Mouse (Mus musculus) forebrain, embryonic 10.5 days (tissue): ENCODE measurements around the gene Mcm7. TPM values are rescaled to one million over a fixed set of nuclear protein-coding genes. Genes with fewer than 3 reads are reported as not detected.
"Not testable (repeated sequence)": the region's sequence is repeated elsewhere in the genome, so short reads cannot be mapped to it uniquely, and the experiment has no call there.

ENCODE experiments used
- DNase-seq: peaks from one replicate; pipeline ENCODE4 v3.0.0-alpha.2; 2017; ENCODE audit warnings: low spot score; ENCODE audit errors: extremely low spot score
- H3K27ac ChIP-seq: fragments of 300-500 bp; sonication (generic); 2 replicates; pipeline ENCODE4 v1.5.1; 2016; ENCODE audit warnings: mild to moderate bottlenecking
- H3K27me3 ChIP-seq: fragments of 300-500 bp; sonication (generic); 2 replicates; pipeline ENCODE4 v1.6.1; 2016; ENCODE audit warnings: mild to moderate bottlenecking; ENCODE audit not compliant: poor library complexity, severe bottlenecking
- H3K36me3 ChIP-seq: fragments of 300-500 bp; sonication (generic); replicated peaks from 2 replicates; pipeline ENCODE4 v1.6.1; 2016; ENCODE audit warnings: mild to moderate bottlenecking, moderate library complexity
- H3K4me1 ChIP-seq: fragments of 300-500 bp; sonication (generic); 2 replicates; pipeline ENCODE4 v1.6.1; 2016
- H3K4me3 ChIP-seq: fragments of 300-500 bp; sonication (generic); 2 replicates; pipeline ENCODE4 v1.5.1; 2016; ENCODE audit warnings: mild to moderate bottlenecking, moderate library complexity
- H3K9me3 ChIP-seq: fragments of 300-500 bp; sonication (generic); 2 replicates; pipeline ENCODE4 v1.6.1; 2016; ENCODE audit warnings: mild to moderate bottlenecking, moderate library complexity
- WGBS: fragments of 180-500 bp; shearing (Covaris S2); methylation state at CpG from one replicate; pipeline ENCODE4 v1.1.7; 2016; 5-methylcytosine and 5-hydroxymethylcytosine counted together
- polyA plus RNA-seq: library from polyadenylated mRNA; unstranded; fragments of >200 nt; fragmentation: Nextera tagmentation; extraction: Ambion mirVana; gene quantifications from 2 replicates; pipeline ENCODE4 v1.2.1, GENCODE M21; 2016

Gene Mcm7
- 444 and 449 TPM in 2 replicates for polyA plus RNA-seq

- peak; percentile 93 for DNase-seq
- H3K27ac ChIP-seq = peak within 1 kb of the TSS; percentile 98
- H3K27me3 ChIP-seq = no peaks in the 10 kb centered on the region
- WGBS = under 1% methylated on average over 54 of the region's 54 CpGs
- H3K4me3 ChIP-seq = peak within 1 kb of the TSS; percentile 85
- peaks cover 36% of the 10 kb centered on the region for H3K4me1 ChIP-seq
- peaks cover 74% of the 10 kb centered on the region for H3K36me3 ChIP-seq
- H3K9me3 ChIP-seq = no peaks in the 10 kb centered on the region
These were observed at the start of gene Mcm7, which contains the start of gene Ap4m1 for GRCm38 (mm10) chr5:138171695-138172491. Gene Mcm7, minus strand, starts transcription at chr5:138172422. Gene Ap4m1, plus strand, starts transcription at chr5:138172002.

DNA sequence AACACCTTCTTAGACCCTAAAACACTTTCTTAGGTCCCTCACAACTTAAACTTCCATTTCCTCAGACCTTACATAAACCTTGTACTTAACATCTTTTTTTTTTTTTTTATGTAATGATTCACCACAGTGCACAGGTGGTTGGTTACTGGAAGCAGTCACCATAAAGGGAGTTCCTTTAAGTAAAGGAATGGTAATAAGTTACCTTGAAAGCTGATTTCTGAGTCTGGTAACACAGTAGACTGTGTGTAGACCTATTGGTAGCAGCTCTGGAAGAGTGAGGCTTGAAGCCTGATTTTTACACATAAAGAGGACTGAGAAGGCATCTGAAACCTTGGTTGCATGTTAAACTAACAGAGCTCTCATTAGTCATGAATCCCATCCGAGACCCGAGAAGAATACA, 47.6 kb upstream of the Mcm7 start:
- H3K4me1 ChIP-seq = no peaks in the 10 kb centered on the region
- 72% methylated on average over 2 of the region's 2 CpGs for WGBS
- H3K27ac ChIP-seq = no peak overlapping the region
- peaks cover 29% of the 10 kb centered on the region for H3K9me3 ChIP-seq
- H3K4me3 ChIP-seq = no peak overlapping the region
- no peaks in the 10 kb centered on the region for H3K36me3 ChIP-seq
- no peaks in the 10 kb centered on the region for H3K27me3 ChIP-seq
- no peak for DNase-seq

- 94% methylated on average over 13 of the region's 13 CpGs for WGBS
- not testable (repeated sequence) for H3K27me3 ChIP-seq, DNase-seq, H3K27ac ChIP-seq, H3K36me3 ChIP-seq, H3K4me3 ChIP-seq, H3K4me1 ChIP-seq
- peaks cover 50% of the 10 kb centered on the region for H3K9me3 ChIP-seq
These were observed 44.4 kb upstream of the Mcm7 start for GRCm38 (mm10) chr5:138216632-138217031.

- Histone ChIP-seq H3K27ac (no peak overlapping the region), H3K27me3 (no peaks in the 10 kb centered on the region), H3K4me3 (no peak overlapping the region), H3K36me3 (no peaks in the 10 kb centered on the region), H3K4me1 (no peaks in the 10 kb centered on the region), H3K9me3 (peaks cover 23% of the 10 kb centered on the region; the same call in 1 of the 2 replicates)
- DNase-seq = no peak
- WGBS = 86% methylated on average over 4 of the region's 4 CpGs
These were observed 35.7 kb upstream of the Mcm7 start for GRCm38 (mm10) chr5:138207873-138208272.

- Histone ChIP-seq H3K36me3 (no peaks in the 10 kb centered on the region), H3K4me1 (no peaks in the 10 kb centered on the region), H3K27me3 (no peaks in the 10 kb centered on the region), H3K9me3 (peaks cover 20% of the 10 kb centered on the region; the same call in 1 of the 2 replicates), H3K4me3 (no peak overlapping the region), H3K27ac (no peak overlapping the region)
- 95% methylated on average over 1 of the region's 1 CpGs for WGBS
- no peak for DNase-seq
These were observed 35.0 kb upstream of the Mcm7 start for GRCm38 (mm10) chr5:138207253-138207652.

- Histone ChIP-seq H3K27me3 (no peaks in the 10 kb centered on the region), H3K27ac (no peak overlapping the region), H3K36me3 (no peaks in the 10 kb centered on the region), H3K9me3 (peaks cover 14% of the 10 kb centered on the region; the same call in 1 of the 2 replicates), H3K4me3 (no peak overlapping the region), H3K4me1 (no peaks in the 10 kb centered on the region)
- WGBS = 81% methylated on average over 3 of the region's 3 CpGs
- DNase-seq = no peak
These were observed 29.9 kb upstream of the Mcm7 start for GRCm38 (mm10) chr5:138202086-138202485.

DNA sequence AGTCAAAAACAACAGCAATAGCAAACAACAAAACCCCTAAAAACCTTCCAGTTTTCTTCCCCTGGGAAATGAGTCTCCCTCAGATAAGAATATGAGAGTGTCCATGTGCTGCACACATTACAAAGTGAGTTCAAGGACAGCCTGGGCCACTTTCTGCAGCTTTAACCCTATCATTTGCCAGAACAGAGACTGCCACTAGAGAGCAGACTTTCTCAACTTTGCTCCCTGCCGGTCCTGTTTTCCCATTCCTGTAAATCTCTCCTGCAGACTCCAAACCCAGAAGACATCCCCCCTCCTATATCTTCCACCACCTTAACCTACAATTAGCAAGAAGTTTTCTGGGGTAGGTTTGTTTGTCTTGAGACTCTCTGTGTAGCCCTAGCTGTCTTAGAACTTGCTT, 27.4 kb upstream of the Mcm7 start:
- H3K4me3 ChIP-seq = no peak overlapping the region
- WGBS = 28% methylated on average over 1 of the region's 1 CpGs
- DNase-seq = no peak
- H3K9me3 ChIP-seq = peaks cover 7% of the 10 kb centered on the region; the same call in 1 of the 2 replicates
- no peaks in the 10 kb centered on the region for H3K27me3 ChIP-seq
- H3K4me1 ChIP-seq = peaks cover 10% of the 10 kb centered on the region
- no peak overlapping the region for H3K27ac ChIP-seq
- no peaks in the 10 kb centered on the region for H3K36me3 ChIP-seq

DNA sequence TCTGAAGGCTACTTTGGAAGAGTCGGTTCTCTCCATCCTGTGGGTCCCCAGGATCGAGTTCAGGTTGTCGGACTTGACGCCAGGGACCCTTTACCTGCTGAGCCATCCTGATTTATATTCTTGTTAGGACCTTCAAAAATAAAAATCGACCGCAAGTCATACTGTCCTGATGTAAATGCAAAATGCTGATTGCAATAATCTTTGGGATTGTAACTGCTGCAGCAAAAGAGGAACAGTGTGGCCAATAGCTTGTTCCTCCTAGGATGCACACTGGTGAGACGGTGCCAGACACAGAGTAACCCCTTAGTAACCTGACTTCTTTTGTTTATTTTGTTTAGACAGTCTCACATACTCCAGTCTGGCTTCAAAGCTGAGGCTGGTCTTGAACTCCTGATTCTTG, 23.2 kb upstream of the Mcm7 start:
- 88% methylated on average over 7 of the region's 7 CpGs for WGBS
- DNase-seq = no peak
- H3K36me3 ChIP-seq = peaks cover 32% of the 10 kb centered on the region
- peaks cover 22% of the 10 kb centered on the region for H3K4me1 ChIP-seq
- peak overlapping the region; percentile 82; the same call in 1 of the 2 replicates for H3K4me3 ChIP-seq
- no peaks in the 10 kb centered on the region for H3K27me3 ChIP-seq
- no peaks in the 10 kb centered on the region for H3K9me3 ChIP-seq
- peak overlapping the region; percentile 95; the same call in 1 of the 2 replicates for H3K27ac ChIP-seq

- 4% methylated on average over 29 of the region's 29 CpGs for WGBS
- Histone ChIP-seq H3K27ac (peak overlapping the region; percentile 95), H3K27me3 (no peaks in the 10 kb centered on the region), H3K36me3 (peaks cover 38% of the 10 kb centered on the region), H3K4me1 (peaks cover 22% of the 10 kb centered on the region), H3K9me3 (no peaks in the 10 kb centered on the region), H3K4me3 (peak overlapping the region; percentile 82)
- DNase-seq = peak; percentile 63
These were observed 22.6 kb upstream of the Mcm7 start for GRCm38 (mm10) chr5:138194755-138195345.

- Histone ChIP-seq H3K4me1 (peaks cover 22% of the 10 kb centered on the region), H3K27me3 (no peaks in the 10 kb centered on the region), H3K27ac (peak within 1 kb of the TSS; percentile 95), H3K4me3 (peak within 1 kb of the TSS; percentile 82), H3K36me3 (peaks cover 46% of the 10 kb centered on the region), H3K9me3 (no peaks in the 10 kb centered on the region)
- peak; percentile 84 for DNase-seq
- 8% methylated on average over 54 of the region's 54 CpGs for WGBS
These were observed 21.8 kb upstream of the Mcm7 start, which contains the start of gene Mblac1 for GRCm38 (mm10) chr5:138193771-138194727. Gene Mblac1, plus strand, starts transcription at chr5:138194314.

DNA sequence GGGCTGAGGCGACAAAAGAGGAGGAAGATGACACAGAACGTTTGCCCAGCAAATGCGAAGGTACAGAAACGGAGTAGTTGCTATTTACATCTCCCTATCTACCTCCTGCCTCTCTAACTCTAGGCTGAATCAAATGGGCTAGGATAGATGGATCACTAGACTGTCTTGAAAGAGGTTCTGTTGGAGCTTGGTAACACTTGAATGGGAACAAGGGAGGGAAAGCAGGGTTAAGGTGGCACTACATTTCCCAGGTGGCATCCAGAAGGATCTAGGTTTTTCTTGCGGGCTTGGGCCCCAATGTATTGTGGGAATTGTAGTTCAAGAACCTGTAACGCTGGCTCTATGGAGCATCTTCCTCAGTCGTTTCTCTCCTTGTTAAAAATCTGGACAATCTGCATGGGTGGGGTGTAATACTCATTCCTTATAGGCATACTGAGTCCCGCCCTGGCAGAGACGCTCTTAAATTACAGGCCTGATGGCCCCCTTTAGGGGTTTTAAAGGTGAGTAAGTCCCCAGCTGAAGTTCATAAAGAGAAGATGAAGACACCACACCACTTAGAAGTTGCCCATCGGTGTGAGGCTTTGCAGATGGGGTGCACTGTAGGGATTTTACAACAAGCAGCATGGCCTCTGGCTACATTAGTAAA, 15.6 kb upstream of the Mcm7 start:
- Histone ChIP-seq H3K4me1 (peaks cover 16% of the 10 kb centered on the region), H3K36me3 (peaks cover 61% of the 10 kb centered on the region), H3K4me3 (peak overlapping the region; percentile 78), H3K27me3 (no peaks in the 10 kb centered on the region), H3K9me3 (no peaks in the 10 kb centered on the region), H3K27ac (peak overlapping the region; percentile 93)
- DNase-seq = peak; percentile 65
- 1% methylated on average over 10 of the region's 10 CpGs for WGBS
